Mouse (Mus musculus): ENCODE data around the gene Noct.
"Not testable (repeated sequence)": the region's sequence is repeated elsewhere in the genome, so short reads cannot be mapped to it uniquely, and the experiment has no call there.

Gene Noct

GRCm38 (mm10) chr3:51224363-51225225 lies at the start of gene Noct:
TSS of gene Noct (plus strand) at chr3:51224447.
- DNase-seq (ENCODE audit: low read depth, low spot score): peak; percentile 85

GRCm38 (mm10) chr3:51178158-51178557 lies 46.1 kb upstream of the Noct start:
- DNase-seq (ENCODE audit: low read depth, low spot score): no peak

- DNase-seq (ENCODE audit: low read depth, low spot score): no peak
These were observed 44.6 kb upstream of the Noct start for GRCm38 (mm10) chr3:51179460-51180146.

DNA sequence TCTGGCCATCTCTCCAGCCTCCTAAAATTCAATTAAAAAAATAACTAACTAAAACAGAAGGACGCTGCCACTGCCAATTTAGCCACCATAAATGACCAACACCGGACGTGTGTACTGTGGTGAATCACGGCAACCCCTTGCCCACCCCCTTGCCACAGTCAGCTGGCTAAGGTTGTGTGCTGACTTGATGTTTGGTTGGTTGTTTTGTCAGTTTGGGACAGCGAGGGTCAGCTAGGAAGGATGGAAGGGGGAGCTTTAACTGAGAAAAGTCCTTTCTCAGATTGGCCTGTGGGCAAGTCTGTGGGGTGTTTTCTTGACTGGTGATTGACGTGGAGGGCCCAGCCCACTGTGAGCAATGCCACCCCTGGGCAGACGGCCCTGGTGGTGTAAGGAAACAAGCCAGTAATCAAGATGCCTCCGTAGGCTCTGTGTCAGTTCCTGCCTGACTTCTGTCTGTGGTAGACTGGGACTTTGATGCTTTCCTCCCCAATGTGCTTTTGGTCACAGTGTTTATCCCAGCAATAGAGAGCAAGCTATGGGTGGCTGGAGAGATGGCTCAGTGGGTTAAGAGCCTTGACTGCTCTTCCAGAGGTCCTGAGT lies 43.8 kb upstream of the Noct start:
- no peak for DNase-seq (ENCODE audit: low read depth, low spot score)

- no peak for DNase-seq (ENCODE audit: low read depth, low spot score)
These were observed 41.8 kb upstream of the Noct start for GRCm38 (mm10) chr3:51182455-51182854.

GRCm38 (mm10) chr3:51183508-51183907 lies 40.7 kb upstream of the Noct start:
- not testable (repeated sequence) for DNase-seq (ENCODE audit: low read depth, low spot score)

DNA sequence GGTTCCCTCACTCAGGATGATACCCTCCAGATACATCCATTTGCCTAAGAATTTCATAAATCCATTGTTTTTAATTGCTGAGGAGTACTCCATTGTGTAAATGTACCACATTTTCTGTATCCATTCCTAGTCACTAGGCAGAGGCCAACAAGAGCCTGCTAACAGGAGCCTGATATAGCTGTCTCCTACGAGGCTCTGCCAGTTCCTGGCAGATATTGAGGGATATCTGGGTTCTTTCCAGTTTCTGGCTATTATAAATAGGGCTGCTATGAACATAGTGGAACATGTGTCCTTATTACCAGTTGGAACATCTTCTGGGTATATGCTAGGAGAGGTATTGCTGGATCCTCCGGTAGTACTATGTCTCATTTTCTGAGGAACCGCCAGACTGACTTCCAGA lies 40.3 kb upstream of the Noct start:
- not testable (repeated sequence) for DNase-seq (ENCODE audit: low read depth, low spot score)

- DNase-seq (ENCODE audit: low read depth, low spot score): no peak
These were observed 39.5 kb upstream of the Noct start for GRCm38 (mm10) chr3:51184715-51185114.

DNA sequence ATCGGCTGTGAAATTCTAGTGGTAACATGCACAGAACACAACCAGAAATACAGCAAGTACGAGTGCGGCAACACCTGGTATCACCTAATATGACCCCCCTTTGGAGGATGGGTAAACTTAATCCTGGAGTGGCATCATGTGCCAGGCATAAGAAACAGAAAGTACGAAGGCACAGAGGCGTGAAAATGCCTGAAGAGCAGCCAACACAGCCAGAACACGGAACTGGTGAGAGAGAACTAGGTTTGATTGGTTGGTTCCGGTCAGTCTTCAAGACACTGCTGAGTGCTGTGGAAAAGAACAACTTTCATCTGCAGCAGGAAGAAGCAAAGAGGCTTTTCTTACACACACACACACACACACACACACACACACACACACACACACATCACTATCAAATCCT lies 38.8 kb upstream of the Noct start:
- no peak for DNase-seq (ENCODE audit: low read depth, low spot score)

DNA sequence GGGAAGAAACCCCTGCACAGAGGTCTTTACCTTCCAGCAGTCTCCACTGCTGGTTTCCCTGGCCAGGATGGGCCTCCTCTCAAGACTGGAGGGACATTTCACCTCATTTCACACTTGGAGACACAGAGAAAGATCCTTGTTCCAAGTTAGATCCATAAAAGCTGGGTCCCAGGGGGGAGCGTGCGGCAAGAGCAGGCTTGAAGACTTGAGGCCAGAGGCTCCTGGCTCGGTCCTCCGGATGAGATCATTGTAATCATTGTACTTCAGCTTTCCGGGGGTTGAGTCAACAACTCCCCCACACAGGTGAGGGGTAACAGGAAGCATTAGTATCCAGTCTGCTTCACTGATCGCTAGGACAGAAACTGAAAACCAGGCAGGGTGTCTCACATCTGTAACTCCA lies 30.2 kb upstream of the Noct start:
- peak; percentile 27 for DNase-seq (ENCODE audit: low read depth, low spot score)

DNA sequence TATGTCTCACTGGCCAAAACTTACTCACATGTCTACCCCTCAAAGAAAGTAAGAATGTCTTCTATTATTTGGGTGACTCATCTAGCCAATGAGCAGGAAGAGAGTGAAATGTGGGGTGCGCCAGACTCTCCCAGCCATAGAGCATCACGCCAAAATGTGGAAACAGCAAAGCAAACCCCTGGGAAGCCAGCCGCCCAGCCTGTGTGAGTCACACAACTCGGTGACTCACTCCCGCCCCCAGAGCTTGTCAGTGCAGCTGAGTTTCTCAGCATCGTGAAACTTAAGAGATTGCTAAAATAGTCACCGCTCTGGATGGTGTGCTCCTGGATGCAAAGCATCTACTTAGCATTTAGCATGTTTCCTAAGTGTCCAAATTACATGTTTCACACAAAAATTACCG lies 28.9 kb upstream of the Noct start:
- peak; percentile 95 for DNase-seq (ENCODE audit: low read depth, low spot score)

- no peak for DNase-seq (ENCODE audit: low read depth, low spot score)
These were observed 28.5 kb upstream of the Noct start for GRCm38 (mm10) chr3:51195736-51196135.

GRCm38 (mm10) chr3:51196724-51197111 lies 27.5 kb upstream of the Noct start:
- peak; percentile 20 for DNase-seq (ENCODE audit: low read depth, low spot score)

- peak; percentile 97 for DNase-seq (ENCODE audit: low read depth, low spot score)
These were observed 27.0 kb upstream of the Noct start for GRCm38 (mm10) chr3:51197112-51197731.

DNA sequence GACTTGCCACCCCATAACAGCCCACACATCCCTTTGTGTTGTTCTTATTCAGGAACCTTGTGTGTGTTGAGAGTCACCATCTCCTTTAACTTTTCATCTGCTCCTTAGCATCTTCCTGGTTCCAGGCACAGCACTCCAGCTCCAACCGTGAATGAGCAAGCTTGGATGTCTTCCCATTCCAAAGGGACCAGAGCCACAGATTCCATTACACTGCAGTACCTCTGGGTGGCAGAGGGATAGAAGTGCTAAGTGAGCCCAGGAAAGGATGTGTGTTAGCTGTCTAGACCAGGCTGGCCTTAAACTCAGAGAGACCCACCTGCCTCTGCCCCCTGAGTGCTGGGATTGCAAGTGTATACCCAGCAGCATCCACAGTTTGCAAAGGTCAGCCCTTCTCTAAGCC lies 26.0 kb upstream of the Noct start:
- peak; percentile 83 for DNase-seq (ENCODE audit: low read depth, low spot score)

DNA sequence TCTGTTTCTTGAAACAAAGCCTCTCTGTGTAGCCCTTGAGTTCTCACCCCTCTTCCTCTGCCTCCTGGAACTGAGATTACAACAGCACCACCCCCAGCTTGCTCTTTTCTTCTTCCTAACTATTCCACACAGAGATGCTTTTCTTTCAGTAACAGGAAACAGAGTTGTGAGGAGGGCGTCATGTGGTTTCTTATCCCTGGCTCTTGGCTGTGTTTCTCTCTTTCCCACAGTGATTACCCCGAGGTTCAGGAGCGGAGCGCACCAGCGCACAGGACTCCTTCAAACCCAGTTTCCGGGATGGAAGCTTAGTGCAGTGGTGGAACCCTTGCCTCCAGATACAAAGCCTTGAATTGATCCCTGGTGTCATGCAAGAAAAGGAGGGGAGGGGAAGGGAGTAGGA lies 25.1 kb upstream of the Noct start:
- DNase-seq (ENCODE audit: low read depth, low spot score): no peak

- no peak for DNase-seq (ENCODE audit: low read depth, low spot score)
These were observed 23.9 kb upstream of the Noct start for GRCm38 (mm10) chr3:51200311-51200710.

- DNase-seq (ENCODE audit: low read depth, low spot score): no peak
These were observed 23.4 kb upstream of the Noct start for GRCm38 (mm10) chr3:51200894-51201293.

DNA sequence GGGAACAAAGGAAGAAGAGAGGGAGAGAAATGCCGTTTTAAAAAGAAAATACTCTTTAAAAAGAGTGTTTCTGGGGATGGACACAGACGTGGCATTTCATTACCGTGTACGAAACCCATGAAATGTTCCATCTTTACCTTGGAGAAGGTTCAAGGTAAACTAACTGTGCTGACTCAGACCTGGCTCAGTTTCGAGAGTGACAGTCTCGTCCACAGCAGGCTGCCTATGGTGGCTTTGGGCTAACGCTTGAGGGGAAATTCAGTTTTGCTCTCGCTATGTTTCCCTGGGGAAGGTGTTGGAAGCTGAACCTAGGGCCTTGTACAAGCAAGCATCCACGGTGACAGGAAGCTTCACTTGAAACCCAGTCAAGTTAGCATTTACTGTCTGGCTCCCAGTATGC lies 22.3 kb upstream of the Noct start:
- no peak for DNase-seq (ENCODE audit: low read depth, low spot score)

DNA sequence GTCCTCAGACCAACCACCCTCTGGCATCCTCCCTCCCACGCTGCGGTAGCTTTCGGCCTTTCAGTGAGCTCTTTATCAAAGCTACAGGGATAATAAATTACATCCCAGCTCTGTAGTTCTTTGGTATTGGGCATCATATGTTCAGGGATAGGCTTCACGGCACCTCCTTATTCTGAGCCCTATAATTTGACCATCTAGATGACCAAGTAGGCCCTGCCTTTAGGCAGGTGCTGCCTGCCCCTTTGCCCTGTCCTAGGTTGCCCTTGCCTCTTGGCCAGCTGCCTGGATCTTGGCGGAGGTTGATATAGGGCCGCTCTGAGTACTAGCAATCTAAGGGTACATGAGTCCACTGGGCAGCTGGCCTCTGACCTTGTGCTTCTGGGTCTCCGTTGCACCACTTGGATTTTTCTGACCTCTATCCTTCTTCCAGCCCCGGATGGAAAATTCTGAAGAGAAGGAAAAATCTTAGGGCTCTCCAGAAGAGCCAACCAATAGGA lies 21.7 kb upstream of the Noct start:
- no peak for DNase-seq (ENCODE audit: low read depth, low spot score)

- no peak for DNase-seq (ENCODE audit: low read depth, low spot score)
These were observed 20.3 kb upstream of the Noct start for GRCm38 (mm10) chr3:51203906-51204305.

- no peak for DNase-seq (ENCODE audit: low read depth, low spot score)
These were observed 19.8 kb upstream of the Noct start for GRCm38 (mm10) chr3:51204441-51204840.
